Mouse (Mus musculus) brain, embryonic 18.5 days (tissue): ENCODE measurements around the gene Rex2.
"Not testable (repeated sequence)": the region's sequence is repeated elsewhere in the genome, so short reads cannot be mapped to it uniquely, and the experiment has no call there.

Experiments used
- DNase-seq: peaks from one replicate; pipeline ENCODE4 v3.0.0-alpha.2; 2012; ENCODE audit warnings: low read depth, low spot score

The Rex2 gene

DNA sequence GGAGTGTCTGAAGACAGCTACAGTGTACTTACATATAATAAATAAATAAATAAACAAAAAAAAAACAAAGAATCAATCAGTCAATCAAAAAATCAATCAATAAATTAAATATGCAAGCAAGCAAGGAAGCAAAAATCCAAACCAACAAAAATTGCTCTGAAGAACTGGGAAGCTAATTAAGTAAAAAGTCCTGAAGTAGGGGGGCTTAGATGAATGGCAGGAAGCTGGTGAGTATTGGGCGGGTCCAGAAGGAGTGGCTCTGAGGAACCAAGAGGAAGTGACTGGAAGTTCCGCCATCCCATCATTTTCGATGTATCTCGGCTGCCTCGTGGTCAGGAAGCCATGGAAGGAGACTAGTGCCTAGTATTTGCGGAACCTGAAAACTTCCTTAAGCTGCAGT lies at the start of gene Rex2:
TSS of gene Rex2 (plus strand) at position 301 of the 400 bp plus-strand sequence.
- DNase-seq, result not testable (repeated sequence)

- DNase-seq, result not testable (repeated sequence)
Measured at GRCm38 (mm10) chr4:146976581-146976980, 45.1 kb upstream of the Rex2 start.

- not testable (repeated sequence) for DNase-seq
Measured at GRCm38 (mm10) chr4:147018400-147018799, 3.2 kb upstream of the Rex2 start.

- DNase-seq, result not testable (repeated sequence)
Measured at GRCm38 (mm10) chr4:147026374-147026773, 4.7 kb downstream of the Rex2 start.

- DNase-seq, result not testable (repeated sequence)
Measured at GRCm38 (mm10) chr4:147031308-147032036, 9.8 kb downstream of the Rex2 start.

GRCm38 (mm10) chr4:147063768-147064167 lies 42.1 kb downstream of the Rex2 start:
- DNase-seq, result not testable (repeated sequence)

DNA sequence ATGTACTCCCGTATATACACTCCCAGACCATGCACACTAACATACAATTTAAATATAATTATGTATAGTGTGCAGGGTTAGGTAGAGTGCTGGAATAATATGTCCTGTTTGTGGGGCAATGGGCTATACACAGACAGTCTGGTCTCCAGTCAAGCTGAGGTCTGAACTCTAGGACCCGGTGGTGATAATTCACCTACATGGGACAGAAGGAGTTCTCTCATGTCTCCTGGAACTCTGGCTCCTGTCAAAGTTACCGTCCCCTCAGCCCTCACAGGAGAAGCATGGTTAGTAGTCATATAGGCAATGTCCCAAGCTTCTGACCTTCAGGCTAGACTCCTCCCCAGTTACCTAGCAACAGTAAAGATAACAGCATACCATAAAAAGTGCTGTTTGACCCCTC lies 44.2 kb downstream of the Rex2 start:
- DNase-seq, result not testable (repeated sequence)

DNA sequence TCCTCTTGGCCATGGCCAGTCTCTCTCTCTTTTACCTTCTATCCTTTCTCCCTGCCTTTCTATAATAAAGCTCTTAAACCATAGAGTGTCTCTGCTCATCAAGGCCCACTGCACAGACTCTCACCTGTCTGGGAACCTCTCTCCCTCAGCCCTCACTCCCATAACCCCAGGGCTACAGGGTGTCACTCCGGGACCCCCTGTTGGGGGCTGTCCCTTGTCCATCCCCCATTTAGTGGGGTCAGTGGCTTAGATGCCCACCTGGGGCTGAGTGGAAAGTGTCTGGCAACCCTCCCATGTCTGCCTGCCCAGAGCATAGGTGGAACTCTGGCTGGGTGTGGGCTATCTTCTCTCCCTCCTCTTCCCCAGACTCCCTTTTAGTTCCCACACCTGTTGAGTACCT lies 44.7 kb downstream of the Rex2 start:
- not testable (repeated sequence) for DNase-seq

GRCm38 (mm10) chr4:147095641-147096040 lies 74.0 kb downstream of the Rex2 start:
- DNase-seq, result not testable (repeated sequence)

GRCm38 (mm10) chr4:147101666-147102626 lies 80.3 kb downstream of the Rex2 start:
- DNase-seq, result not testable (repeated sequence)

DNA sequence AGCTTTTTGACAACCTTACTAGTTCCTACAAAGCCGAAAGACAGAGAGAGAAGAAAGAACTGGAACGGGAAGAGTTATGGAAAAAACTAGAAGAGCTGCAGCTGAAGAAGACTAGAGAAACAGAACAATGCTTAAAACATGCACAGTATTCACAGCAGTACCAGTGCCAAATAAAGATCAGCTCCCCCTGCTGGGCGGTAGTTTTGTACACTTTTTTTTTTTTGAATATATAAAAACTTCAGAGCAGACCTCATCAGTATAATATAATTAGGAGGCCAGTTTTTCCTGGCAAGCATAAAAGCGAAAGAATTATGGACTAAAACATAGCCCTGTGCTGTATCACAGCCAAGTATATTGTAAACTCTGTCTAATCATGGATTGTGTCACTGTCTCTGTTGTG lies 82.2 kb downstream of the Rex2 start:
- DNase-seq, result not testable (repeated sequence)
